Mouse (Mus musculus) T-helper 1 cell (primary cell): ENCODE data around the gene Usp24.

Source experiments
- in situ Hi-C: fragments of 300-600 bp; cut with MboI, MseI; formaldehyde crosslinking; loops from one replicate; pipeline ENCODE4 v1.15.1; 2025; ENCODE audit warnings: high pct_unique_total_duplicates

Gene Usp24

DNA sequence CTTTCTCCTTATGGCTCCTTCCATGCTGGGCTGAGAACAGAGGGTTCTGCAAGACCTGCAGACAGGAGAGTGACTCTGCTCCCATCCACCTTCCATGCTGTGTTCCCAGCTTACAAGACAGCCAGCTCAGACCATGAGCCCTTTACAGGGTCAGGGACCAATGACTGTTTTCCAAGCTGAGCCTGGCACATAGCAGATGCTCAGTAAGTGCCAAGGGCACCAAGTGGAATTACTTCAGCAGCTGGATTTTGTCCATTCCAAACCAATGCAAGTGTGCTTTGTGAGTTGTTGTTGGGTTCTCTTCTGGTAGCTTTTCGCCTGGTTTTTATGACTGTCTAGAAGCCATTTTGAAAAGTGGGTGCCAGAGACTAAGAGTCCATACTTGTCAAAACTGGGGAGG is 167.8 kb downstream of the Usp24 start:
- in situ Hi-C loops = no loop called here

DNA sequence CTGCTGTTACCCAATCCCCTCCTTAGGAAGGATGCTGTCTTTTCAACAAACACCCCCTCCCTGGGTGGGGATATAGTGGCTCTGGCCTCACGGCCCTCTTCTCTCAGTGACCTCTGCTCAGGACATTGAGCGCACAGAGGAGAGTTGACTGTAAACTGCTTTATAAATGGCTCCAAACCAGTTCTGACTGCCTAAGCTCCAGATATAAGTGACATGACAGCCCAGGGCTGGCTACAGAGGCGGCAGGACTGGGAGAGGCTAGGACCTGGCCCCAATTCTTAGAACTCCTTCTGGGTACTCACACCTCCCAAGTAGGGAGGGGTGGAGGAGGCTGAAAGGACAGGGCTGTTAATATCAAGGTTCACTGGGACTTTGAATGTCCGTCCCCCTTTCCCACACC is 174.6 kb downstream of the Usp24 start:
- in situ Hi-C loops = no loop called here
